Mouse (Mus musculus): ENCODE results near the gene Kcnk5. TPM values are rescaled to one million over a fixed set of nuclear protein-coding genes. Genes with fewer than 3 reads are reported as not detected.
A peak's percentile ranks its signal among the peaks of the same experiment; 100 is the strongest.

Gene Kcnk5
- total RNA-seq, 1 experiment from 2014 or later, result 9.0 TPM

DNA sequence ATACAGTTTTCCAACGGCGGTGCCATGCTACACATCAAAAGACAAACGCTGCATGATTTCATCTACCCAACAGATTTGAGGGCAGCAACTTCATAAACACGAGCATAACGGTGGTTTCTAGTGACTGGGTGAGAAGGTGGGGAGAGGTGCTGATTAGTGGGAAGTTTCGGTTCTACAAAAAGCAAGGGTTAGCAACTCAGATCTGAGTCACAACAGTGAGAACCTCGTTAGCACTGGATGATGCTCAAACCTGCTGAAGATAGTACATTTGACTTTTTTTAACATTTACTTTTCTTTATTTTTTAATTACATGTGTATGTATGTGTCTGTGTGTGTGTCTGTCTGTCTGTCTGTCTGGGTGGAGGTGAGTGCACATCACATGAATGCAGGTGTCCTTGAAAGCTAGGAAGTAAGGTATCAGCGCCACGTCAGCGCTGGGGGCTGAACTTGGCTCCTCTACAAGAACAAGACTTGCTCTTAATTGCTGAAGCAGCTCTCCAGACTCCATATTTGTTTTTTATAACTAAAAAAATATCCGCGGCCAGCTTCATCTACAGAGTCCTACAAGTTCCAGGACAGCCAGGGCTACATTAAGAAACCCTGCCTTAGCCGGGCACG is 7.6 kb downstream of the Kcnk5 start:
- peak; percentile 67; the same call in 1 of the 2 replicates for ATAC-seq (ENCODE audit: extremely low read depth, insufficient number of reproducible peaks, low FRiP score, poor library complexity, severe bottlenecking)

DNA sequence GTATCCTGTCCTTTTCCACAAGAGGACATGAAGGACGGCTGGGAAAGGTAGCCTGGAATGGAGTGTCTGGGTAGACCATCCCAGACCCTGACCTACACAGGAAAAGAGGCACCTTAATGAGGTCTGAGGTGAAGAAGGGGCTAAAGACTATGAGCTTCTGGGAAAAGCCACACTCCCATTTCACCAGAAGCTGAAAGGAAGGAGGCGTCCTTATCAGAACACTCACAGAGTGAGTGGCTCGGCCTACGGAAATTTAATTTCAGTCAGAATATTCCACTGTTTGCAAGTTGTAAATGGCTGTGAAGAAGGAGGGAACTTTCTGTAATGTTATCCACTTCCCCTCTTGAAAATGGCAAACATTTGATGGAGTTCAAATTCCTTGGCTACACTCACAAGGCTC is 8.7 kb downstream of the Kcnk5 start:
- no peak for ATAC-seq (ENCODE audit: extremely low read depth, insufficient number of reproducible peaks, low FRiP score, poor library complexity, severe bottlenecking)

DNA sequence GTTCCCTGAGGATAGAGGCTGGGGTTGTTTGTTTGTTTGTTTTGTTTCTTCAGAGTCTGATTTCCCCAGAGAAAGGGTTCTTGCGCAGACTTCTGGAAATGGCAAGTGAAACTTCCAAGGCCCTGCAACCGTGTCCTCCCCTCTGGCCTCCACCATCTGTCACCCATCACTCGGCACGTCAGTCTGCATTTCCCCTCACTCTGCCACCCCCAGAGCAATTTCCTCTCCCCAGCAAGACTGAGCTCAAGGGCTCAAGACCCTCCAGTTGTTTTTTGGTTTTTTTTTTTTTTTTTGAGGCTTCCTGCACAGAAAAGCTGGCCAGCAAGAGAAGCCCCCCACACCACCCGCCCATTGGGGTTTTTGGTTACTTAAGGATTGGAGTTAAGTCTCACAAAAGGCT is 9.1 kb downstream of the Kcnk5 start:
- ATAC-seq (ENCODE audit: extremely low read depth, insufficient number of reproducible peaks, low FRiP score, poor library complexity, severe bottlenecking), result no peak

DNA sequence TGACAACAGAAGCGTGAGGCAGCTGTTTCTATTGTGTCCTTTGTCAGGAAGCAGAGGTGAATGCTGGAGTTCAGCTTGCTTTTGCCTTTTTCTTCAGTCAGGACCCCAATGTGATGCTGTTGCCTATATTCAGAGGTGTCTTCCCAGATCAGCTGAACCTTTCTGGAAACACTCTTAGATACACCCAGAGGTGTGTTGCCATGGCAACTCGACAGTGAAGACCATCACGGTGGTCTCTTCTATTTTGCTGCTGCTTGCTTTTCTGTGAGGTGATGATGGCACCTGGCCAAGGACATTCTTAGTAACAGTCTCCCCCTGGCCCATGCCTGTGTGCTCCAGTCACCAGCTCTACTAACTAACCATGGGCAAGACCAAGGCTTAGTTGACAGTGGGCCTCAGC is 9.8 kb downstream of the Kcnk5 start:
- no peak for ATAC-seq (ENCODE audit: extremely low read depth, insufficient number of reproducible peaks, low FRiP score, poor library complexity, severe bottlenecking)

DNA sequence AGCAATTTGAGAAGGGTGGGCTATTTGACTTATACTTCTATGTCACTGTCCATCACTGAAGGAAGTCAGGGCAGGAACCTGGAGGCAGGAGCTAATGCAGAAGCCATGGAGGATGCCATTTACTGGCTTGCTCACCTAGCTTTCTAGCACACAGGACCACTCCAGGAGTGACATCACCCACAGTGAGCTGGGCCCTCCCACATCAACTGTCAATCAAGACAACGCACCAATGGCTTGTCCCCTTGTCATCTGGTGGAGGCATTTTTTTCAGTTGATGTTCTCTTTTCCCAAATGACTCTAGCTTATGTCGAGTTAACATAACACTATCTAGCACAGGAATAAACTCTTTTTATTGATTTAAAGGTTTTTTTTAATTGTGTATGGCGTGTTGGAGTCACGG is 12.4 kb downstream of the Kcnk5 start:
- no peak for ATAC-seq (ENCODE audit: extremely low read depth, insufficient number of reproducible peaks, low FRiP score, poor library complexity, severe bottlenecking)

DNA sequence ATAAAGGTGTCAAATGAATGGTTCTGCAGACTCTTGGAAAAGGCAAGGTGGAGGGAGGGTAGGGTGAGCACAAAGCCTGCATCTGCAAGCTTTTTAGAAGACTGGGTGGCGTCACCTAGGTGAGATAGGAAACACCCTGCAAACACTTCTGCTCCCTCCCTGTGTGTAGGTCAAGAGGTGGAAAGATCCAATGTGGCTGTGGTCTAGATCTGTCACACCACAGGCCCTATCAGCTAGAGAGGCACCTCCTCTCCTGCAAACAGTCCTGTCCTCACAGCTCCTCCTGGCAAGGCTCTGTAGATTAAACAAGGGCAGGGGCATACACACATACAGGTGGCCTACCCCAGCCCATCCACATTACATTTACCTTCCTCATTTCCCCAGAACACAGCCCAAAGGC is 13.1 kb downstream of the Kcnk5 start:
- no peak for ATAC-seq (ENCODE audit: extremely low read depth, insufficient number of reproducible peaks, low FRiP score, poor library complexity, severe bottlenecking)

DNA sequence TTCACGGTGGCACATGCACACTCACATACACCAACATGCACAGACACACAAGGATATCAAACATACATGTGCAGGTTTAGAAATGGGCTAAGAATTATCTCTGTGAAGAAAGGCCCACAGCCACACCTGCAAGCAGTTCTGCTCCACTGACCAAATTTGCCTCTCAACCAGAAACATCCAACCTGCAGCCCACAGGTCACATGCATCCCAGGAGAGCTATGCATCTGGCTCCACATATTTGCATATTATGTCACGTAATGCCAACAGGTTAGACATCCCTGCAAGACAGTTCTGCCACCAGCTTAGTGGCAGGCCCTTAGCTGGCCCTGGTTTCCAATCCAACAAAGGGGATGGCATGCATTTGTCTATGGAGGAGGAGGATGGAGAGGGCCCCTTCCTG is 13.6 kb downstream of the Kcnk5 start:
- ATAC-seq (ENCODE audit: extremely low read depth, insufficient number of reproducible peaks, low FRiP score, poor library complexity, severe bottlenecking), result peak; percentile 78

DNA sequence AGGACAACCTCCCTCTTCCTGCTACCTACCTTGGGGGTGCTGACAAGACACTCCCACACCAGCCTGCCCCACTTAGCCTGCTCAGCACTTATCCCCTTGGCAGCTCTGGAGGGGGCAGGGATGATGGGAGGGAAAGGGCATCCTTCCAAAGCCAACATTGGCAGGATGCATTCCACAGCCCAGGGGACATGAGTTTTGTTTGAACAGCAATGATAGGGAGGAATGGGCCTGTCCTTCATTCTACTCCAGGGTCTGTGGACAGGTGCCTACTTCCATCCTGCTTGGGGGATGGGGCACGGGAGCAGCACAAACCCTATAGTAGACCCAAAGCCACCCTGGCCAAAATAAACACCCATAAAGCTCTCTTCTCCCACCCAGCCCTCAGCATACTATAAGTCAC is 16.2 kb downstream of the Kcnk5 start:
- no peak for ATAC-seq (ENCODE audit: extremely low read depth, insufficient number of reproducible peaks, low FRiP score, poor library complexity, severe bottlenecking)

DNA sequence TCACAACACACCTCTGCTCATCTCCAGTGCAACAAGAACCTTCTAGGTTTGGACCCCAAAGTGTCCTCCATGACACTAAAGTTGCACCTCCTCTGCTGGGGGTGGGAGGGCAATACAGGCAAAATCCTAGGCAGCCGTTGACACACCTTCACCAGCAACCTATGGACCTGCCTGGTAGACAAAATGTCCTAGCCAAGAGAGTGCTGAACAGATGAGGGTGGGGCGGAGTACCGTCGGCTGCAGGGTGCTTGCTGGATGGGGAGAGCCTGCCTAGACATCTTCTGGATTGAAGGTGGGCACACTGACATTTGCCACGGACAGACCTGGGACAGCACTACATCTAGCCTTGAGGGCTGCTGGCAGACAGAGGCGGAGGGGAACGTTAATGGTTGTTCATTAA is 17.2 kb downstream of the Kcnk5 start:
- no peak for ATAC-seq (ENCODE audit: extremely low read depth, insufficient number of reproducible peaks, low FRiP score, poor library complexity, severe bottlenecking)

DNA sequence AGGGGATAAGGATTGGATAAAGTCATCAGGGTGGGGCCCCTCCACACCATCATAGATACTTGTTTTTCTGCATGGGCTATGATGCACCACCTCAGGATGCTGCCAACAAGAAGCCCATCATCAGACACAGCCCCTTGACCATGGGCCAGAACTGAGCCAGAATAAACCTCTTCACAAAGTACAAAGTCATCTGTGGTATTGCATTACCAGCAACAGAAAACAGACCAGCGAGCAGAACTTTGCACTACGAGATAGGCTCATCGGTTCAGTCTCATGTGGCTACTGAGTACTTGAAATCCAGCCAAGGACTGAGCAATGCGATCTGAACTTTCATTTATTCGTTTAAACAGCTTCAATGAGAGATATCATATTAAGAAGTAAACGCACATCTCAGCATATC is 18.9 kb downstream of the Kcnk5 start:
- ATAC-seq (ENCODE audit: extremely low read depth, insufficient number of reproducible peaks, low FRiP score, poor library complexity, severe bottlenecking), result no peak

DNA sequence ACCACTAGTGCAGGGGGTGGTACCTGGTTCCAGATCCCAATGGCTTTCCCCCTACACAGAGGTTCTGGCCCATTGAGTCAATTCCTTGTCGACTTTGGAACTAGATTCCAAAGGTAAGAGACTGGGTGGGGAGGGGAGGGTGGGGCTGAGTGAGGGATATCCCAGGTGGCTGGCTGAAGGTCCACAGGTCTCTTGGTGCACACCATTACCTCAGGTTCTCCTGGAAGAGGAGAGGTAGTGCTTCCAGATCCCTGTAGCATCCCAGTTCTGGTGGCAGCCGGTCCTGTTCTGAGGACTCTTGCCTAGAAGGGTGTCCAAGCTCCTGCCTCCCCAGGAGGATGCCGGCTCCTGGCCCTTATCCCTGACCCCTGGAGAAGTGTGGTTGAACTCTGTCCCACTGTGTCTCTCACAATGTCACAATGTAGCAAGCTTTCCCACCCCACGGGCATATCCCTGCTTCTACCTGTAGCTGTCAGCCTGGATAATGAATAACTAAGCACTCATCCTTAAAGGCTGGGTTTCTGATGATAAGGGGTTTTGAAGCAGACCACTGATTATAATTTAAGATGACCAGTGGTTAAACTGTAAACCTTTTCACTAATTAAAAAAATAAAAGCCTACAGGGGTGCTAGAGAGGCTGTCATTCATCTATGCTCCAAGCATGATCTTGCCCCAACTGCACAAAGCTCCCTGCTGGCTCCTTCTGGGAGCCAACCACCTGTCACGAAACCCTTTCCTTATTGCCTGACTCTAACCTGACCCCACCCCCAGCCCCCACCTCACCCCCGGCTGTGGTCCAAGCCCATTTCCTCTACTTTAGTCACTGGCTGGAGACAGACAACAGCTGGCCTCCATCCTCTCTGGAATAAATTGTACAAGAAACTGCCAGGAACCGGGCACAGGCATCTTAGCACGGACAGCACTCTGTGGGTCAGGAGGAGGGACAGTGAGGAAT is 22.6 kb downstream of the Kcnk5 start:
- no peak for ATAC-seq (ENCODE audit: extremely low read depth, insufficient number of reproducible peaks, low FRiP score, poor library complexity, severe bottlenecking)

DNA sequence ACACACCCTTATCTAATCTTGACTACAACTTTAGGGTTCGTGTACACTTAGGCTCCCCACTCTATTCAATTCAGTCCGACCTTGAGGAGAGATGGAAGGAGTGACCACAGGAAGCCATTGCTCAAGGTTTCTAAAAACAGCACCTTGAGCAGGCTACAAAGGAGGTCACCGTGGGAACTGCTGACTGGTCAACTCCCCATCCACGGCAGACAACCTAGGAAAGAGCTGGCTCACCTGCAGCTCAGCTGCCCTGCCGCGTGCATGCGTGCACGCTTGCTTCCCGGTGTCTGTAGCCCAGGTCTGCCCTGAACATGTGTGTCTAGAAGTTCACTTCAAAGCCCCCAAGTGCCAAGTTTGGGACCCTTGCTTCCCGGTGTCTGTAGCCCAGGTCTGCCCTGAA is 24.0 kb downstream of the Kcnk5 start:
- ATAC-seq (ENCODE audit: extremely low read depth, insufficient number of reproducible peaks, low FRiP score, poor library complexity, severe bottlenecking), result no peak

DNA sequence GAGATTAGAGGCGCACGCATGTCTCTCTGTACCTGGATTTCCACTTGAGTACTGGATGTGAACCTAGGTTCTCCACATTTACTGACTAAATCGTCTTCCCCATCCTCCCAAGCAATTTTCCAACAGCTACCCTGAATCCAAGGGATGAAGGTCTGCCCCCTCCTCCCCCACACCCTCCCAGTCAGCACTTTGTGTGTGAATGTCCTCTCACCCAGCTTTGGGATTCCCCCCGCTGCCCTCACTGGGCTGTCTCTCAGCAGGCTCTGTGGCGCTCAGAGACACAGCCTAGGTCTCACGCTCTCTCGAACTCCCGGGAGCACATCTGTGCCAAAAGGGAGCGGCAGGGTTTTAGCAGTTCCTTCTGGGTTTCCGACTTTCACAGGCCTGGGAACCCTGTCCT is 25.9 kb downstream of the Kcnk5 start:
- ATAC-seq (ENCODE audit: extremely low read depth, insufficient number of reproducible peaks, low FRiP score, poor library complexity, severe bottlenecking), result no peak

DNA sequence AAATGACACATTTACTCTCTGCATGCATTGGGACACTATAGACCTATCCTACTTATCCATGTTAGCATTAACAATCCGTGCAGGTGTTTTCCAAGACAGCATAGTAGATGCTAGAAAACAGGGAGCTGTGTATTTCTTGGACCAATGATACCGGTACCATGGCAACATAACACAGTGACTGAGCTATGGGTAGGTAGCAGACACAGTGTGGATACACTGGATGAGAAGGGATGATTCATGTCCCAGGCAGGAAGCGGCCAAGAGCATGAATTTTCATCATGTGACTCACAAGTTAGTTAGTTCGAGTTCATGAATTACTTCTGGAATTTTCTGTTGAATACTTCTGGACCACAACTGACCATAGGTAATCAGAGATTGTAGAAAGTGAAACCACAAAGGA is 26.7 kb downstream of the Kcnk5 start:
- ATAC-seq (ENCODE audit: extremely low read depth, insufficient number of reproducible peaks, low FRiP score, poor library complexity, severe bottlenecking), result no peak

DNA sequence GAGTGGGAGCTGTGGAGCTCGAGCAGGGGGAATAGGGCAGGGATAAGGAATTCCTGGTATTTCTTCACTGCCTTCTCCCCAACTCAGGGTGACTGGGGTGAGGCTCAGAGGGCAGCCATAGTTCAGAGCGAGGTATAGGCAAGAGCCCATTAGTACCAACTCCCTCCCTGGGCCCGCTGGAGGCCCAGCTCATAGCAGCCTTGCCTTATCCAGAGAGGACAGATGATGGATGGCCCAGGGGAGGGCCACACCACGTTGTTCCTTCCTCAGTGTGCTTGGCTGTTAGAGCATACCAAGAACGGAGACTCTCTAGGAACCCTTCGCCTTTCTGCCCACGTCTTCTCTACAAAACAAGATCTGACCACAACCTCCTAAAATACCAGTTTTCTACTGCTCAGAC is 27.4 kb downstream of the Kcnk5 start:
- no peak for ATAC-seq (ENCODE audit: extremely low read depth, insufficient number of reproducible peaks, low FRiP score, poor library complexity, severe bottlenecking)

DNA sequence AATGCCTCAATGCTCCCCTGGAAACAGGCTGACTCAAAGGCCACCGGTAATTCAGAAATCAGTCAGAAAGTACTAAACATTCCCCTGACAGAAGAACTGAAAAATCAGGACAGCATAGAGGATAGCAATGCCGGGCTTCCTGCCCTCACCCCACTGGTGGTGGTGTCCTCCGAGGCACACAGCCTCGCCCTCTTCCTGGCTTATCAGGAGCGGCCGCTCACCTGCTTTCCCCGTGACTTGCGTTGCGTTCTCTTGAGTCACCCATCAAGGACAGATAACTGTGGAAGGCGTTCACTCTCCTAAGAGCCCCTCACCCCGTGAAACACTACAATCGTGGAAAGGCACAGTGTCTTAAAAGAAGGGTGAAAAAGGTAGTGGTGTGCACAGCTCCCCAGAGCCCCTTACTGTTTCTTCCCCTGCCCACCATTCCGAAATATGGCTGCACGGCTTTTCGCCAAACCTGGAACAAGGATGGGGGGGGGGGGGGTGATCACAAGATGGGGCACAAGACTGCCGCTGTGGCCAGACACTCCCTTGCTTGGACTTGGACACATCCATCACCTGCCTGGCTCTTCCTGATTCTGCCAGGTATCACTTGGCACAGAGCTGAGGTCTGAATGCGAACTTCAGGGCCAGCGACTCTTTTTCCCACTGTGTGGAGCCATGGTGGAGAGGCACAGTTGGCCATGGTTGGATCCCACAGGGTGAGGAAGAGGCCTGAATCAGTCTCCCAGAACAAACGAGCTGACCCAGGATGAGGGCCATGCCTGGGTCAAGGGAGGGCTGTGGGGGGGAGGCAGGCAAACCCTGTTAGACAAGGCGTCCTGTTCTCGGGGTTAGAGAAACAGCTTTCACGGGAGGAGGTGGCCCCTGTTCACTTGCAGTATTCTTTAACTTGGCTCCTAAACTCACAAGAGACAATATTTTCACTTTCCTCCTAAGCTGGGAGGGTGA is 32.2 kb downstream of the Kcnk5 start:
- no peak for ATAC-seq (ENCODE audit: extremely low read depth, insufficient number of reproducible peaks, low FRiP score, poor library complexity, severe bottlenecking)

DNA sequence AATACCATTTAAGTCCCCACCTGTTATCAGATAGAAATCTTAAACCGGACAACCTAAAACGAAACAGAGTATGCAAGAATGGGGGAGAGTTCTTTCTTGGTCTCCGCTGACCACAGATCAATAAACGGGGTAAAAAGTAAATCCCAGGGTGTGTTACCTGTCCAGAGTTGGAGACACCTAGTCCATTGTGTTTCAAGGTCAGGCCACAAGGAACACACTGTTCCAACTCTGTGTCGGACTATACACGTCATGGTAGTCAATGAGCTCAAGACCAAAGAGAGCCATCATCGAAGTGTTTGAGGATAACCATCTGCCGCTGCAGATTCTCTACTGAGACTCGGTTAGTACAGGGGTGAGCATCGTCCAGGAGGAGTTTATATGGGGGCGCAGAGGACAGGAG is 33.1 kb downstream of the Kcnk5 start:
- no peak for ATAC-seq (ENCODE audit: extremely low read depth, insufficient number of reproducible peaks, low FRiP score, poor library complexity, severe bottlenecking)

DNA sequence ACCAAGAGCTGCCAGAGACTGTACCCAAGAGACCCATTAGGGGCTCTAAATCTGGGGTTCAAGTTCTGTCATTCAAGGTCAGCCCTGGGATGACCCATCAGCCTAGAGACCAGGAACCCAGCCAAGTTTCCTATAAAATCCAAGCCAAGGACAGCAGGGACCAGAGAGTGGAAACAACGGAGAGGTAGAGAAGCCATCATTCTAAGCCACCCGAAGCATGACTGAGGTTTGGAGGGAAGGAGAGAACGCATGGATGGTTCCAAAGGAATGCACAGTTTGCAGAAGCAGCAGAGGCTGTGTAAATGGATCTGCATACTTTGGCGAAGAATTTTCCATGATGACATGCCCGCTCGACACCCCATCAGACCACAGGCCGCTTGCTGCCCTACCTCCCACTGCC is 33.8 kb downstream of the Kcnk5 start:
- no peak for ATAC-seq (ENCODE audit: extremely low read depth, insufficient number of reproducible peaks, low FRiP score, poor library complexity, severe bottlenecking)

DNA sequence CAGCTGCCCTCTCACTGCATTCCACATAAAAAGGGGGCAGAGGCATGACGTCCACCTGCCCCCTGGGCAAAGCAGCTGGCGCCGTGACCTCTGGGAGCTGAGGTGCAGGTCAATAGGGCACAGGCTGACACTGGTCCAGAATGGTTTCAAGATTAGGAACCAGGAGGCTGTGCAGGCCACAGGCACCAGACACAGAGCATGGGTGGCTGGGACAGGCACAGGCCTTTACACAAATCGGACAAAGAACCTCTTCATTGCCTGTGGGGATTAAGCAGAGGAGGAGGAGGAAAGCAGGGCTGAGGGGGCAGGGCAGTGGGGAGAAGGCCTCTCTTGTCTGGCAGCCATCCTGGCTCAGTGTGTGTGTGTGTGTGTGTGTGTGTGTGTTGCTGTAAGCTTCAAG is 37.5 kb downstream of the Kcnk5 start:
- ATAC-seq (ENCODE audit: extremely low read depth, insufficient number of reproducible peaks, low FRiP score, poor library complexity, severe bottlenecking), result no peak

All from neutrophil, adult 5-6 weeks (primary cell).